Mouse (Mus musculus): ENCODE data around the gene Lin7c. TPM values are rescaled to one million over a fixed set of nuclear protein-coding genes. Genes with fewer than 3 reads are reported as not detected.

Gene Lin7c
- polyA plus RNA-seq, 1 experiment from 2014 or later: 177 TPM

GRCm38 (mm10) chr2:109917496-109918413 lies 27.1 kb downstream of the Lin7c start, which contains the start of gene Lgr4:
Lgr4 (plus strand) TSS chr2:109917647.
- H3K36me3 ChIP-seq: no peaks in the 10 kb centered on the region
- under 1% methylated on average over 73 of the region's 111 CpGs for WGBS
- peak within 1 kb of the TSS; percentile 87 for H3K27ac ChIP-seq (replicated peaks)
- no peaks in the 10 kb centered on the region for H3K27me3 ChIP-seq
- ATAC-seq (ENCODE audit: low FRiP score, low read depth): peak; percentile 98
- peaks cover 38% of the 10 kb centered on the region for H3K4me1 ChIP-seq (replicated peaks)
- peak within 1 kb of the TSS; percentile 70 for H3K9ac ChIP-seq
- H3K4me2 ChIP-seq: peak within 1 kb of the TSS; percentile 94
- peak within 1 kb of the TSS; percentile 66 for H3K4me3 ChIP-seq
- no peaks in the 10 kb centered on the region for H3K9me3 ChIP-seq

- WGBS: 6% methylated on average over 22 of the region's 22 CpGs
- ATAC-seq (ENCODE audit: low FRiP score, low read depth): no peak
These were observed 28.1 kb downstream of the Lin7c start for GRCm38 (mm10) chr2:109918592-109919262.

GRCm38 (mm10) chr2:109920471-109920870 lies 29.8 kb downstream of the Lin7c start:
- no peak for ATAC-seq (ENCODE audit: low FRiP score, low read depth)
- H3K9me3 ChIP-seq: no peaks in the 10 kb centered on the region
- no peak overlapping the region for H3K4me3 ChIP-seq
- H3K9ac ChIP-seq: no peak overlapping the region
- H3K27ac ChIP-seq (replicated peaks): no peak overlapping the region
- whole genome bisulfite sequencing: 58% methylated on average over 7 of the region's 7 CpGs
- peak overlapping the region; percentile 94 for H3K4me2 ChIP-seq
- H3K4me1 ChIP-seq (replicated peaks): peaks cover 38% of the 10 kb centered on the region
- H3K27me3 ChIP-seq: no peaks in the 10 kb centered on the region
- H3K36me3 ChIP-seq: no peaks in the 10 kb centered on the region

More at GRCm38 (mm10) chr2:109918592-109919262, 28.1 kb downstream of the Lin7c start:
- H3K36me3 ChIP-seq: no peaks in the 10 kb centered on the region
- H3K9ac ChIP-seq: peak overlapping the region; percentile 70
- no peak overlapping the region; the same call in 1 of the 2 replicates for H3K27ac ChIP-seq (replicated peaks)
- no peaks in the 10 kb centered on the region for H3K9me3 ChIP-seq
- peak overlapping the region; percentile 94 for H3K4me2 ChIP-seq
- peaks cover 38% of the 10 kb centered on the region for H3K4me1 ChIP-seq (replicated peaks)
- peak overlapping the region; percentile 66 for H3K4me3 ChIP-seq
- H3K27me3 ChIP-seq: no peaks in the 10 kb centered on the region

GRCm38 (mm10) chr2:109921298-109922035 lies 30.8 kb downstream of the Lin7c start:
- no peak for ATAC-seq (ENCODE audit: low FRiP score, low read depth)
- H3K27ac ChIP-seq (replicated peaks): no peak overlapping the region
- no peak overlapping the region for H3K9ac ChIP-seq
- 64% methylated on average over 8 of the region's 8 CpGs for WGBS
- H3K27me3 ChIP-seq: no peaks in the 10 kb centered on the region
- H3K4me1 ChIP-seq (replicated peaks): peaks cover 38% of the 10 kb centered on the region
- H3K36me3 ChIP-seq: no peaks in the 10 kb centered on the region
- H3K4me3 ChIP-seq: no peak overlapping the region
- H3K4me2 ChIP-seq: peak overlapping the region; percentile 94; the same call in 1 of the 2 replicates
- H3K9me3 ChIP-seq: no peaks in the 10 kb centered on the region

GRCm38 (mm10) chr2:109922306-109922705 lies 31.7 kb downstream of the Lin7c start:
- Histone ChIP-seq H3K4me3 (no peak overlapping the region), H3K36me3 (no peaks in the 10 kb centered on the region), H3K27me3 (no peaks in the 10 kb centered on the region), H3K9ac (no peak overlapping the region), H3K4me1 (replicated peaks) (peaks cover 32% of the 10 kb centered on the region), H3K27ac (replicated peaks) (no peak overlapping the region), H3K9me3 (no peaks in the 10 kb centered on the region), H3K4me2 (no peak overlapping the region)
- ATAC-seq (ENCODE audit: low FRiP score, low read depth): no peak
- WGBS: 90% methylated on average over 3 of the region's 3 CpGs

GRCm38 (mm10) chr2:109923031-109923430 lies 32.4 kb downstream of the Lin7c start:
- no peaks in the 10 kb centered on the region for H3K36me3 ChIP-seq
- ATAC-seq (ENCODE audit: low FRiP score, low read depth): no peak
- WGBS: 75% methylated on average over 3 of the region's 3 CpGs

GRCm38 (mm10) chr2:109923945-109924344 lies 33.3 kb downstream of the Lin7c start:
- Histone ChIP-seq H3K4me2 (no peak overlapping the region), H3K4me3 (no peak overlapping the region), H3K27ac (replicated peaks) (no peak overlapping the region), H3K36me3 (no peaks in the 10 kb centered on the region), H3K4me1 (replicated peaks) (peaks cover 26% of the 10 kb centered on the region), H3K9ac (no peak overlapping the region), H3K9me3 (no peaks in the 10 kb centered on the region), H3K27me3 (no peaks in the 10 kb centered on the region)
- WGBS: 65% methylated on average over 3 of the region's 3 CpGs
- no peak for ATAC-seq (ENCODE audit: low FRiP score, low read depth)

More at GRCm38 (mm10) chr2:109923031-109923430, 32.4 kb downstream of the Lin7c start:
- H3K27me3 ChIP-seq: no peaks in the 10 kb centered on the region
- H3K4me3 ChIP-seq: no peak overlapping the region
- peaks cover 32% of the 10 kb centered on the region for H3K4me1 ChIP-seq (replicated peaks)
- H3K9ac ChIP-seq: no peak overlapping the region
- no peak overlapping the region for H3K4me2 ChIP-seq
- H3K27ac ChIP-seq (replicated peaks): no peak overlapping the region
- no peaks in the 10 kb centered on the region for H3K9me3 ChIP-seq

GRCm38 (mm10) chr2:109926984-109927383 lies 36.3 kb downstream of the Lin7c start:
- Histone ChIP-seq H3K9ac (no peak overlapping the region), H3K27ac (replicated peaks) (no peak overlapping the region), H3K4me3 (no peak overlapping the region), H3K9me3 (no peaks in the 10 kb centered on the region), H3K4me1 (replicated peaks) (peaks cover 6% of the 10 kb centered on the region; the same call in 1 of the 2 replicates), H3K36me3 (no peaks in the 10 kb centered on the region), H3K27me3 (no peaks in the 10 kb centered on the region), H3K4me2 (no peak overlapping the region)
- ATAC-seq (ENCODE audit: low FRiP score, low read depth): no peak
- WGBS: 88% methylated on average over 4 of the region's 4 CpGs

GRCm38 (mm10) chr2:109927446-109927845 lies 36.8 kb downstream of the Lin7c start:
- no peak overlapping the region for H3K4me3 ChIP-seq
- H3K9me3 ChIP-seq: no peaks in the 10 kb centered on the region
- no peaks in the 10 kb centered on the region for H3K27me3 ChIP-seq
- H3K4me2 ChIP-seq: no peak overlapping the region
- ATAC-seq (ENCODE audit: low FRiP score, low read depth): no peak
- peaks cover 10% of the 10 kb centered on the region; the same call in 1 of the 2 replicates for H3K4me1 ChIP-seq (replicated peaks)
- 88% methylated on average over 7 of the region's 7 CpGs for whole genome bisulfite sequencing
- H3K9ac ChIP-seq: no peak overlapping the region
- H3K36me3 ChIP-seq: no peaks in the 10 kb centered on the region
- H3K27ac ChIP-seq (replicated peaks): no peak overlapping the region

- Histone ChIP-seq H3K9me3 (no peaks in the 10 kb centered on the region), H3K4me1 (replicated peaks) (peaks cover 10% of the 10 kb centered on the region; the same call in 1 of the 2 replicates), H3K27ac (replicated peaks) (no peak overlapping the region), H3K9ac (no peak overlapping the region), H3K4me2 (no peak overlapping the region), H3K4me3 (no peak overlapping the region), H3K36me3 (no peaks in the 10 kb centered on the region), H3K27me3 (no peaks in the 10 kb centered on the region)
- no peak for ATAC-seq (ENCODE audit: low FRiP score, low read depth)
These were observed 37.2 kb downstream of the Lin7c start for GRCm38 (mm10) chr2:109927876-109928275.

GRCm38 (mm10) chr2:109928791-109929190 lies 38.1 kb downstream of the Lin7c start:
- no peak overlapping the region for H3K4me2 ChIP-seq
- H3K9ac ChIP-seq: no peak overlapping the region
- H3K27me3 ChIP-seq: no peaks in the 10 kb centered on the region
- H3K4me1 ChIP-seq (replicated peaks): peaks cover 10% of the 10 kb centered on the region; the same call in 1 of the 2 replicates
- no peaks in the 10 kb centered on the region for H3K9me3 ChIP-seq
- WGBS: 63% methylated on average over 4 of the region's 4 CpGs
- H3K27ac ChIP-seq (replicated peaks): no peak overlapping the region
- no peak overlapping the region for H3K4me3 ChIP-seq
- H3K36me3 ChIP-seq: no peaks in the 10 kb centered on the region
- 0 out of 2 replicates have a peak, but pooled peaks have one; percentile 7 for ATAC-seq (ENCODE audit: low FRiP score, low read depth)

Measured in hindbrain, embryonic 15.5 days (tissue).